Mouse (Mus musculus) bone marrow, adult 2 months (tissue): Measurements from ENCODE around the gene Rbm15b.

Experiments
- CTCF ChIP-seq: fragments of 200-500 bp; IDR thresholded peaks from 2 replicates; pipeline ENCODE4 v1.5.1; 2011; ENCODE audit warnings: low read length, control low read depth; ENCODE audit not compliant: control insufficient read depth, insufficient read depth
- POLR2A ChIP-seq: fragments of 200-500 bp; IDR thresholded peaks from 2 replicates; pipeline ENCODE4 v1.6.1; 2011; ENCODE audit warnings: low read depth, mild to moderate bottlenecking, control low read depth, low read length, borderline replicate concordance; ENCODE audit not compliant: control insufficient read depth

GRCm38 (mm10) chr9:106913759-106914158 lies 26.5 kb upstream of the Rbm15b start:
- TF ChIP-seq CTCF (no peak), POLR2A (no peak)
